Mouse (Mus musculus): Measurements from ENCODE around the gene Prdx5. TPM values are rescaled to one million over a fixed set of nuclear protein-coding genes. Genes with fewer than 3 reads are reported as not detected.

Gene Prdx5
- polyA plus RNA-seq, 1 experiment, result 2,285 TPM

DNA sequence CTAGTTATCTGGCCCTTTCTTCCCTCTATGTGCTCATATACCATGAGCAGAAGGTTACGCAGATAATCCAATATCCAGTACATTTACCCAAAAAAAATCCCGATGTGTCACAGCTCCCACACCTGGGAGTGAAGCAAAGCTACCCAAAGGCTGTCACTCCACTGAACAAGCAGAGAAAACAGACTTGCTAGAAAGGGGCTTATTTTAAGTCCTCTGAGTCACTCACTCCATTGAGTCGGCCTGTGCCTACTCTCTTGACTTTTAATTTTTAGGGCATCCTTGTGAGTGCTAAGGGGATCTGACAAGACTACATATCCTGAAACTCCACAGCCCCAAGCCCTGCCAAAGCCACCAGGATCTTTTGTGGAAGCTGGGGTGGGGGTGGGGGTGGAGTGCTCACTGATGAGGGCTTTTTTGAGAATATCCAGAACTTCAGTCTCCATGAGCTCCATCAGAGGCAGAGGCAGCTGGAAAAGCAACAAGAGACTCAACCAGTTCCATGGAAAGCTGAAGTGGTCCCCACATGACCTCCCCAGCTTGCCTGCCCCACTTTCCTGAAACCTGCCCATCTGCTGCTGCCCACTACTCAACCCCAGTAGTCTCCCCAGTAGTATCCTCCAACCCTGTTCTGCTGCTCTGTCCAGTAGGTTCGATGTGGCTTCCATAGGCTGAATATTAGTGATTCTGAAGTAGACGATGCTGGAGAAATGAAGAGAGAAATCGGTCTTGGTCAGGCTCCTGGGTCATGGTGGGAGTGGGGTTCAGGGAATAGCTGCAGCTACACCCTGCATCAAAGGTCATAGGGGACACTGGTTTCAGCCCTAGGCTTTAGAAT is 13.2 kb upstream of the Prdx5 start:
- DNase-seq, result no peak
- peak overlapping the region; percentile 95; the same call in 1 of the 2 replicates for H3K27ac ChIP-seq (ENCODE audit: insufficient read depth, low read depth, low read length)
- no peaks in the 10 kb centered on the region for H3K36me3 ChIP-seq (ENCODE audit: control insufficient read depth, insufficient read depth, low read length)
- peak overlapping the region; percentile 56 for H3K4me3 ChIP-seq (ENCODE audit: insufficient read depth, low read depth, low read length)
- no peaks in the 10 kb centered on the region for H3K27me3 ChIP-seq (replicated peaks; ENCODE audit: control insufficient read depth, insufficient read depth, low read length)
- peaks cover 29% of the 10 kb centered on the region; the same call in 1 of the 2 replicates for H3K4me1 ChIP-seq (ENCODE audit: control insufficient read depth, insufficient read depth, low read length)
- TF ChIP-seq POLR2A (IDR thresholded peaks at IDR 0.05; ENCODE audit: low read depth, low read length) (no peak), CTCF (conservative IDR thresholded peaks at IDR 0.05; ENCODE audit: insufficient read depth, insufficient read length, low read depth, low read length) (no peak)
- WGBS, result 82% methylated on average over 6 of the region's 6 CpGs

DNA sequence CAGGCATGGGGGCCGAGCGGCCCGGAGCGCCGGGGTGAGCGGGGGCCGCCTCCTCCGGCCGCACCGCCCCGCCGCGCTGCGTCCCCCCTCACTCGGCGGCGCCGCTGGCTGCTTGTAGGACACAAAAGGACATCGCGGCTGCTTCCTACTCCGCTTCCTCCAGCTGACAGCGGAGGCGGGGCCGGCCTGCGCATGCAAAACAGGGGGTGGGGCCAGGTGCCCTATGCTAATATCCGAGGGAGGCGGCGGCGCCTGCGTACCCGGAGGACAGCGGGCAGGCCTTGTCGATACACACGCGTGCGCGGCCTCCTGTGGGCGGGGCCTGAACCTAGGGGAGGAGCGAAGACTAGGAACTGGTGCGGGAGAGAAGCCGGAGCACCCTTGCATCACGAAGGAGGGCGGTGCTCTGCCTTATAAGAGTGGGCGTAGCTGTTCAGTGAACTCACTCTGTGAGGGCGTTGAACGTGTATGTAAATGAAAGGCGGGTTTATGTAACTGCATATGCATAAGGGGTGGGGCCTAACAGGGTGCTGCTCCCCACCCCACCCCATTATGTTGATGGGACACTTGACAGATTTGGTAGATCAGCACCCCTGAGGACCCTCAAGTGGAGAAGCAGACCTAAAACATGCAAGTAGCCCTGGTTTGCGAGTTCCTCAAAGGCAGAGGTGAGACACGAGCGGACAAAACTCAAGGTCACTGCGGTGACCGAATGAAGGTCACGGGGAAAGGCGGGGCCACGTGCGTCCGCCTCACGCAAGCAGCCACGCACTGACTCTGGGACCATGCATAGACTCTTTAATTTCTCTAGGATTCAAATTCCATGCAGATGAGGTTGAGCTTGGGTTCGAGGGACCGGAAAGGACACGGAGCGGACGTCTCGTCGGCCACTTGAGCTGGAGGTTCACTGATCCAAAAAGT is 12.0 kb upstream of the Prdx5 start, which contains the start of gene Esrra:
Gene Esrra, minus strand, starts transcription at position 167 of the 921 bp plus-strand sequence.
- TF ChIP-seq CTCF (conservative IDR thresholded peaks at IDR 0.05; ENCODE audit: insufficient read depth, insufficient read length, low read depth, low read length), result no peak
- TF ChIP-seq POLR2A (IDR thresholded peaks at IDR 0.05; ENCODE audit: low read depth, low read length), result peak; percentile 76
- WGBS, result 1% methylated on average over 62 of the region's 66 CpGs
- no peaks in the 10 kb centered on the region for H3K27me3 ChIP-seq (replicated peaks; ENCODE audit: control insufficient read depth, insufficient read depth, low read length)
- peaks cover 27% of the 10 kb centered on the region; the same call in 1 of the 2 replicates for H3K4me1 ChIP-seq (ENCODE audit: control insufficient read depth, insufficient read depth, low read length)
- DNase-seq, result peak; percentile 100
- peak within 1 kb of the TSS; percentile 94 for H3K4me3 ChIP-seq (ENCODE audit: insufficient read depth, low read depth, low read length)
- no peaks in the 10 kb centered on the region for H3K36me3 ChIP-seq (ENCODE audit: control insufficient read depth, insufficient read depth, low read length)
- peak within 1 kb of the TSS; percentile 97 for H3K27ac ChIP-seq (ENCODE audit: insufficient read depth, low read depth, low read length)

DNA sequence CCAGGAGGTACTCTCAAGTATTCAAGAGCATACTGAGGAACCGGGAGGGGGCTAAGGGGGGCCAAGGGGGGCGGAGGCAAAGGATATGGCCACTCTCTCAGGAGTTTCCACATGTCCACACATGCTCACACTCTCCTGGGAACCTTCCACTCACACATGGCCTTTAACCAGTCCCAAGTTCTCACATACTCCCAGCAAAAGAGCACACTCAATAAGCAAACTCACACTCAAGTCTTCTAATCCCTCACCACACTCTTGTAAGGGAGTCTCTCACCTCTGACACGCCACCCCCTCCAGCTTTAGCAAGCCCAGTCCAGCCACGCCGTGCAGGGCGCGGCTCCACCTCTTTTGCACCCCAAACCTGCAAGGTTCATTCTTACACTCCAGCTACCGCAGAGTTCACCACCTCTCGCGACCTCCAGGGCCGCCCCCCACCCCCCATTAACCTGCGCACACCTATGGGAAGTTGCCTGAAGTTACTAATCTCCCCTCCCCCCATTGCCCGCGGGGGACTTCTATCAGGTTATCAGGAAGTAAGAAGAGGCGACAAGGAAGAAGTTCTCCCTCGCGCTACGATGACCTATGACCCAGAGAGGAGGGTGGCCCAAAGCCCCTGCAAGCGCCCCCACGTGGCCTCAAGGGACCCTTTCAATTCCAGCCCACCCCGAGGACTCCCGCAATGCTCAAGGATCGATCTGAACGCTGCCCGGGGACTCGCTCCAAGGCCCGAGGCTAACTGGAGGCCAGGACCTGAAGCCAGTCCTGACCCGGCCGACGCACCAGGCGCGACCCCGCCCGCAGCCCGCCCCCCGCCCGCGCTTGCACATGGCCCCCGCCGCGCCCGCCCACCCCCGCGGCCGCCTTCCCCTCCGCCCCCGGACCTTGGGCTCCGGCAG is 11.1 kb upstream of the Prdx5 start:
- DNase-seq, result peak; percentile 62
- 2% methylated on average over 48 of the region's 48 CpGs for WGBS
- Histone ChIP-seq H3K4me3 (ENCODE audit: insufficient read depth, low read depth, low read length) (peak overlapping the region; percentile 94), H3K36me3 (ENCODE audit: control insufficient read depth, insufficient read depth, low read length) (no peaks in the 10 kb centered on the region), H3K27ac (ENCODE audit: insufficient read depth, low read depth, low read length) (peak overlapping the region; percentile 97), H3K27me3 (replicated peaks; ENCODE audit: control insufficient read depth, insufficient read depth, low read length) (no peaks in the 10 kb centered on the region), H3K4me1 (ENCODE audit: control insufficient read depth, insufficient read depth, low read length) (peaks cover 24% of the 10 kb centered on the region; the same call in 1 of the 2 replicates)
- TF ChIP-seq CTCF (conservative IDR thresholded peaks at IDR 0.05; ENCODE audit: insufficient read depth, insufficient read length, low read depth, low read length) (no peak), POLR2A (IDR thresholded peaks at IDR 0.05; ENCODE audit: low read depth, low read length) (no peak)

DNA sequence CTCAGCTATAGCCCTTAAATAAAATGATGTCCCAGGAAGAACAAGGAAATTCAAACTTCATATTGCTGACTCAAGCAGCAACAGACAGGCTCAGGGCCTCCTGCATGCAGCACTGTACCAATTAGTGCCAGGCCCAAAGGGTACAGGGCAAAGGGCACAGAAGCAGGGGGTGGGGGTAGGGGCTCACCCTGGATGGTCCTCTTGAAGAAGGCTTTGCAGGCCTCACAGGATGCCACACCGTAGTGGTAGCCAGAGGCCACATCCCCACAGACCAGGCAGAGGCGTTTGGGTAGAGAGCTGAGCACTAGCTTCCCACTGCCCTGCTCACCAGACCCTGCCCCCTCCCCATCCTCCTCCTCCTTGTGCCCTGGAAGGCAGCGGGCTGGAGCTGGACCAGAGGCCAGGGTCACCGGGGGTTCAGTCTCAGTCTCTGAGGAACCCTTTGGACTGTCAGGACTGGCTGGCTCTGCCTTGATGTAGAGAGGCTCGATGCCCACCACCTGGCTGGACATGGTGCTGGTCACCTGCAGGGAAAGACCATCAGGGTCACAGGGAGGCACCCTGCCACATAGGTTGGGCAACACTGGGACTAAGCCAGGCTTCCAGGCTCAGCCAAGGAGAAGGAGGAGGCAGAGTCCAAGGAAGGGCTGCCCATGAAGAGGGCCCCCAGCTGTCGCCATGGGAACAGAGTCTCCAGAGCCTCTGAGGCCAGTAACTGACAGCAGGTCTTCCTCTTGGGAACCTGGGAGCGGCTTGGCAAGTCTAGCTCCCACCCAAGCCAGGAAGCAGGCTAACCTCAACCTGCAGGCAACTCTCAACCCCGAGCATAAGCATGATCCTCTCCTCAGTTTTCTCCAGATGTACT is 10.2 kb upstream of the Prdx5 start:
- peaks cover 26% of the 10 kb centered on the region; the same call in 1 of the 2 replicates for H3K4me1 ChIP-seq (ENCODE audit: control insufficient read depth, insufficient read depth, low read length)
- TF ChIP-seq POLR2A (IDR thresholded peaks at IDR 0.05; ENCODE audit: low read depth, low read length) (peak; percentile 4), CTCF (conservative IDR thresholded peaks at IDR 0.05; ENCODE audit: insufficient read depth, insufficient read length, low read depth, low read length) (no peak)
- peak; percentile 90 for DNase-seq
- no peaks in the 10 kb centered on the region for H3K36me3 ChIP-seq (ENCODE audit: control insufficient read depth, insufficient read depth, low read length)
- no peaks in the 10 kb centered on the region for H3K27me3 ChIP-seq (replicated peaks; ENCODE audit: control insufficient read depth, insufficient read depth, low read length)
- peak overlapping the region; percentile 94 for H3K4me3 ChIP-seq (ENCODE audit: insufficient read depth, low read depth, low read length)
- WGBS, result 19% methylated on average over 8 of the region's 8 CpGs
- peak overlapping the region; percentile 53 for H3K27ac ChIP-seq (ENCODE audit: insufficient read depth, low read depth, low read length)

DNA sequence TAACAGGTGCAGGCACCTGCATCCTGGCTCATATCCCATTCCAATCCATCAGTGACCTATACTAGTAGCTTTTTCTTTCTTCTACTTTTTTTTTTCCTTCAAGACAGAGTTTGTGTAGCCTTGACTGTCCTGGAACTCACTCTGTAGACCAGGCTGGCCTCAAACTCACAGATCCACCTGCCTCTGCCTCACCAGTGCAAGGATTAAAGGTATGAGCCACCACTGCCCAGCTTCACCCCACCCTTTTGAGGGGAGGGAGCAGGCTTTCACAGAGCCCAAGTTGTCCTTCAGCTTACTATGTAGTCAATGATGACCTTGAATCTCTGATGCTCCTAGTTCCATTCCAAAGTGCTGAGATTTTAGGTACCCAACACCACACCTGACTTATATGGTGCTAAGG is 9.5 kb upstream of the Prdx5 start:
- H3K36me3 ChIP-seq (ENCODE audit: control insufficient read depth, insufficient read depth, low read length), result no peaks in the 10 kb centered on the region
- no peak for DNase-seq
- no peak overlapping the region for H3K4me3 ChIP-seq (ENCODE audit: insufficient read depth, low read depth, low read length)
- peak overlapping the region; percentile 53 for H3K27ac ChIP-seq (ENCODE audit: insufficient read depth, low read depth, low read length)
- peaks cover 21% of the 10 kb centered on the region; the same call in 1 of the 2 replicates for H3K4me1 ChIP-seq (ENCODE audit: control insufficient read depth, insufficient read depth, low read length)
- no peaks in the 10 kb centered on the region for H3K27me3 ChIP-seq (replicated peaks; ENCODE audit: control insufficient read depth, insufficient read depth, low read length)
- TF ChIP-seq CTCF (conservative IDR thresholded peaks at IDR 0.05; ENCODE audit: insufficient read depth, insufficient read length, low read depth, low read length) (no peak), POLR2A (IDR thresholded peaks at IDR 0.05; ENCODE audit: low read depth, low read length) (no peak)
